Mouse (Mus musculus): ENCODE measurements at regions not wholly inside any gene's neighbourhood (a gene's known extent, or its start where the extent isn't known, plus 50 kb on each side); places are given as distances from the start of the nearest gene placed in this dataset.

GRCm38 (mm10) chr5:77931874-77932273, 524.0 kb upstream of the Igfbp7 start:
- dilution Hi-C loops (cut with MboI; ENCODE audit: extremely low pct_ligation_motif_present, extremely low pct_unique_long_range_greater_than_20kb, low sequenced_read_pairs) (no loop called here), in situ Hi-C loops (cut with MboI; ENCODE audit: low pct_ligation_motif_present, low pct_unique_long_range_greater_than_20kb, low sequenced_read_pairs) (no loop called here)
- H3K4me2 ChIP-seq (ENCODE audit: insufficient read depth, low read depth, poor library complexity, severe bottlenecking) = no peak overlapping the region
- H3K4me1 ChIP-seq (ENCODE audit: control insufficient read depth in 1 of 2, insufficient read depth in 2 of 2) = no peaks in the 10 kb centered on the region
- H3K9ac ChIP-seq (ENCODE audit: insufficient read depth, low read depth) = no peak overlapping the region
- no peaks in the 10 kb centered on the region for H3K79me2 ChIP-seq (replicated peaks; ENCODE audit: control insufficient read depth, extremely low read depth, insufficient read depth, poor library complexity, severe bottlenecking)
- no peaks in the 10 kb centered on the region for H3K36me3 ChIP-seq (replicated peaks in 1 of 2; ENCODE audit: control insufficient read depth in 1 of 2, insufficient read depth in 1 of 2, low read length in 1 of 2)
- H3K27me3 ChIP-seq (replicated peaks) = no peaks in the 10 kb centered on the region
- no peak overlapping the region for H3K27ac ChIP-seq (ENCODE audit: insufficient read depth, low read depth)
- H3K9me3 ChIP-seq (replicated peaks; ENCODE audit: low read length) = peaks cover 2% of the 10 kb centered on the region
- H3K4me3 ChIP-seq (replicated peaks in 1 of 3; ENCODE audit: low read depth in 2 of 3, low read length in 2 of 3, poor library complexity in 1 of 3) = no peak overlapping the region
- no peak for DNase-seq (ENCODE audit: extremely low read depth)
- no peak for TF ChIP-seq CHD2 (IDR thresholded peaks at IDR 0.05; ENCODE audit: low read length)
- TF ChIP-seq E2F4 (IDR thresholded peaks at IDR 0.05; ENCODE audit: insufficient replicate concordance, low read depth, low read length) = no peak
- TF ChIP-seq ZMIZ1 (IDR thresholded peaks at IDR 0.05; ENCODE audit: low read depth, low read length) = no peak
- no peak for TF ChIP-seq CTCF (conservative IDR thresholded peaks at IDR 0.05 in 1 of 2, IDR thresholded peaks at IDR 0.05 in 1 of 2; ENCODE audit: low read depth in 2 of 2, low read length in 2 of 2)
- no peak for TF ChIP-seq MXI1 (IDR thresholded peaks at IDR 0.05; ENCODE audit: low read depth, low read length)
- no peak for TF ChIP-seq JUN (IDR thresholded peaks at IDR 0.05; ENCODE audit: insufficient read depth, low read depth, low read length)
- TF ChIP-seq JUND (conservative IDR thresholded peaks at IDR 0.05; ENCODE audit: low read depth, low read length) = no peak
- TF ChIP-seq KAT2A (IDR thresholded peaks at IDR 0.05; ENCODE audit: insufficient replicate concordance, low read length) = no peak
- TF ChIP-seq MAX (IDR thresholded peaks at IDR 0.05; ENCODE audit: low read length) = no peak
- no peak for TF ChIP-seq MEF2A (IDR thresholded peaks at IDR 0.05; ENCODE audit: borderline replicate concordance, low read depth, low read length)
- no peak for TF ChIP-seq ZNF384 (IDR thresholded peaks at IDR 0.05; ENCODE audit: low read depth, low read length)
- TF ChIP-seq ZKSCAN1 (IDR thresholded peaks at IDR 0.05; ENCODE audit: borderline replicate concordance, low read depth, low read length) = no peak
- no peak for TF ChIP-seq USF1 (IDR thresholded peaks at IDR 0.05; ENCODE audit: low read depth, low read length)
- TF ChIP-seq POLR2A (IDR thresholded peaks at IDR 0.05; ENCODE audit: low read depth, low read length) = no peak

DNA sequence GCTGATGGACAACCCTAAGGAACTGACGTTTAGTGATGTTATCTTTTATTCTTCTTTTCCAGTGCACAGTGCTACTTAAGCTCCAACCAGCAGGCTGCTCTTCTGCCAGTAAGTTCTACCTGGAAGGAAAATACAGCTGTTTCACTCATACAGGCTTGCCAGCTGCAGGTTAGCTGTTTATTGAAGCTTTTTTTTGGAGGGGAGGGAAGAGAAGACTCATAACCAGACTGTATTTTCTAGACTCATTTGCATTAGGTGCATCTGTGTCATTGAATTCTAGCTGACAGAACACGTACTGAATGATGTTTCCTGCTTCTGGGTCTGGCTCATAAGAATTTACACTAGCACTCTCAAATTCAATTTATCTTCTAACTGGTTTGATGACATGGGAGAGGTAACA, 513.3 kb upstream of the Igfbp7 start:
- Histone ChIP-seq H3K79me2 (replicated peaks; ENCODE audit: control insufficient read depth, extremely low read depth, insufficient read depth, poor library complexity, severe bottlenecking) (no peaks in the 10 kb centered on the region), H3K4me2 (ENCODE audit: insufficient read depth, low read depth, poor library complexity, severe bottlenecking) (no peak overlapping the region), H3K36me3 (replicated peaks in 1 of 2; ENCODE audit: control insufficient read depth in 1 of 2, insufficient read depth in 1 of 2, low read length in 1 of 2) (no peaks in the 10 kb centered on the region), H3K4me3 (replicated peaks in 1 of 3; ENCODE audit: low read depth in 2 of 3, low read length in 2 of 3, poor library complexity in 1 of 3) (no peak overlapping the region), H3K9ac (ENCODE audit: insufficient read depth, low read depth) (no peak overlapping the region), H3K27me3 (replicated peaks) (no peaks in the 10 kb centered on the region), H3K4me1 (ENCODE audit: control insufficient read depth in 1 of 2, insufficient read depth in 2 of 2) (peaks cover 0 to 24% of the 10 kb centered on the region in 2 experiments; a peak in 2 of 4 replicates), H3K27ac (ENCODE audit: insufficient read depth, low read depth) (no peak overlapping the region), H3K9me3 (replicated peaks; ENCODE audit: low read length) (no peaks in the 10 kb centered on the region)
- TF ChIP-seq IRF4 (IDR thresholded peaks at IDR 0.05; ENCODE audit: low read depth, low read length) = peak; percentile 86
- TF ChIP-seq ZNF384 (IDR thresholded peaks at IDR 0.05; ENCODE audit: low read depth, low read length) = peak; percentile 82
- TF ChIP-seq ZKSCAN1 (IDR thresholded peaks at IDR 0.05; ENCODE audit: borderline replicate concordance, low read depth, low read length) = no peak
- no peak for TF ChIP-seq NRF1 (IDR thresholded peaks at IDR 0.05; ENCODE audit: low read depth, low read length)
- no peak for TF ChIP-seq SMC3 (IDR thresholded peaks at IDR 0.05; ENCODE audit: low read depth, low read length)
- TF ChIP-seq USF2 (conservative IDR thresholded peaks at IDR 0.05; ENCODE audit: low read depth, low read length) = no peak
- TF ChIP-seq ETS1 (conservative IDR thresholded peaks at IDR 0.05; ENCODE audit: low read depth, low read length) = peak; percentile 53
- TF ChIP-seq JUND (conservative IDR thresholded peaks at IDR 0.05; ENCODE audit: low read depth, low read length) = peak; percentile 76
- no peak for TF ChIP-seq MAZ (IDR thresholded peaks at IDR 0.05; ENCODE audit: low read depth, low read length)
- TF ChIP-seq EP300 (IDR thresholded peaks at IDR 0.05; ENCODE audit: low read length) = peak; percentile 80
- TF ChIP-seq TCF12 (IDR thresholded peaks at IDR 0.05; ENCODE audit: low read depth, low read length) = peak; percentile 57; the same call in 1 of the 2 replicates
- TF ChIP-seq JUN (IDR thresholded peaks at IDR 0.05; ENCODE audit: insufficient read depth, low read depth, low read length) = peak; percentile 44
- peak; percentile 63 for DNase-seq (ENCODE audit: extremely low read depth)
- in situ Hi-C loops (cut with MboI; ENCODE audit: low pct_ligation_motif_present, low pct_unique_long_range_greater_than_20kb, low sequenced_read_pairs) = no loop called here
- dilution Hi-C loops (cut with MboI; ENCODE audit: extremely low pct_ligation_motif_present, extremely low pct_unique_long_range_greater_than_20kb, low sequenced_read_pairs) = no loop called here
